Comparison of ENCODE assay signal across 24 mouse cellular contexts in the genomic region with DNA sequence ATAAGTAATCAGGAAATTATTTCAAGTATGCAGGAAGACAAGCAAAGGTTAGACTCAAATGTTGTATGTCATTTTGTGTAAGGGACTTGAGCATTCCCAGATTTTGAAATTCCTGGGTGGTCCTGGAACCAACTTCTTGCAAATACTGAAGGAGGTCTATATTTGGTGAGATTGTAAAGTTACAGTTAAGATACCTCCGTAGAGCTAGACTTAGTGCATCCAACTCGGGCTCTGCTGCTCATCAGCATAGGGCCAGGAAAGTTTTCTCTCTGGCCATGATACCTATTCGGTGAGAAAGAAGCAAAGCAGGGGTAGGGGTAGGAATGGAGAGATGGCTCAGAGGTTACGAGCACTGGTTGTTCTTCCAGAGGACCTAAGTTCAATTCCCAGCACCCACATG.
"Had no signal": no experiment of that assay in that cellular context is flagged by ENCODE, and none has a peak within 500 bp of the region (broad histone marks: within the 10 kb centered on the region; RNA-seq: fewer than 3 reads in every experiment).

No protein-coding gene starts in this region.

- H3K27me3 ChIP-seq: heart, embryonic 12.5 days; hindbrain, embryonic 12.5 days; limb, embryonic 12.5 days had no signal

- H3K9me3 ChIP-seq: heart, embryonic 10.5 days; heart, embryonic 12.5 days; hindbrain, embryonic 10.5 days; hindbrain, embryonic 12.5 days; limb, embryonic 12.5 days; liver, embryonic 12.5 days had no signal

- H3K4me2 ChIP-seq: heart, embryonic 12.5 days; hindbrain, embryonic 12.5 days; hindbrain, embryonic 14.5 days; limb, embryonic 12.5 days; liver, embryonic 12.5 days had no signal

- H3K27ac ChIP-seq: gastrocnemius, adult 2 months; heart, embryonic 10.5 days; hindbrain, embryonic 10.5 days; hindbrain, embryonic 12.5 days; hindbrain, embryonic 14.5 days; limb, embryonic 12.5 days; liver, embryonic 12.5 days; liver, embryonic 14.5 days had no signal

- DNase-seq: forebrain, postnatal 0 days; gastrocnemius, adult 2 months; gastrocnemius, postnatal 10 days; gastrocnemius, postnatal 25 days; heart, adult 18-20 months; heart, postnatal 10 days; heart, postnatal 4 days; kidney, adult 18-20 months; kidney, adult 8-10 months; kidney, postnatal 4 days; layer of hippocampus, adult 9-11 months; layer of hippocampus, postnatal 36 days; left cerebral cortex, postnatal 4 days; liver had no signal

- H3K36me3 ChIP-seq: heart, embryonic 10.5 days; heart, embryonic 12.5 days; hindbrain, embryonic 10.5 days; hindbrain, embryonic 12.5 days; limb, embryonic 12.5 days; liver, embryonic 12.5 days had no signal

- H3K4me1 ChIP-seq: heart, embryonic 10.5 days; heart, embryonic 12.5 days; hindbrain, embryonic 12.5 days; liver, embryonic 12.5 days had no signal

- H3K9ac ChIP-seq: forebrain, postnatal 0 days; heart, embryonic 12.5 days; hindbrain, embryonic 12.5 days; hindbrain, embryonic 14.5 days; limb, embryonic 12.5 days; liver, embryonic 12.5 days; liver, embryonic 14.5 days had no signal

- H3K4me3 ChIP-seq: gastrocnemius, adult 2 months; heart, embryonic 10.5 days; heart, embryonic 12.5 days; hindbrain, embryonic 10.5 days; hindbrain, embryonic 12.5 days; limb, embryonic 12.5 days; liver, embryonic 12.5 days had no signal

- ATAC-seq: forebrain, postnatal 0 days; hindbrain, embryonic 16.5 days; inflammation-experienced regulatory T-cells, adult 6 months; liver, embryonic 12.5 days had no signal
